Mouse (Mus musculus) testis, postnatal 10 days (tissue): ENCODE results near the gene Acad12.
A peak's percentile ranks its signal among the peaks of the same experiment; 100 is the strongest.
"Not testable (repeated sequence)": the region's sequence is repeated elsewhere in the genome, so short reads cannot be mapped to it uniquely, and the experiment has no call there.

ENCODE experiments used
- DNase-seq: peaks from one replicate; pipeline ENCODE4 v3.0.0; 2021; ENCODE audit warnings: low spot score

Gene Acad12

GRCm38 (mm10) chr5:121612036-121612435, 6.7 kb downstream of the Acad12 start:
- no peak for DNase-seq

- DNase-seq: not testable (repeated sequence)
Measured at GRCm38 (mm10) chr5:121609556-121610135, 9.1 kb downstream of the Acad12 start.

GRCm38 (mm10) chr5:121606151-121606550, 12.6 kb downstream of the Acad12 start:
- DNase-seq: peak; percentile 91

- DNase-seq: not testable (repeated sequence)
Measured at GRCm38 (mm10) chr5:121603815-121604214, 14.9 kb downstream of the Acad12 start.

GRCm38 (mm10) chr5:121601547-121602299, 17.0 kb downstream of the Acad12 start:
- peak; percentile 96 for DNase-seq

GRCm38 (mm10) chr5:121598871-121599610, 19.7 kb downstream of the Acad12 start:
- no peak for DNase-seq

- DNase-seq: no peak
Measured at GRCm38 (mm10) chr5:121597991-121598537, 20.7 kb downstream of the Acad12 start.

- no peak for DNase-seq
Measured at GRCm38 (mm10) chr5:121597332-121597731, 21.4 kb downstream of the Acad12 start.

- no peak for DNase-seq
Measured at GRCm38 (mm10) chr5:121596226-121596625, 22.5 kb downstream of the Acad12 start.

GRCm38 (mm10) chr5:121595758-121596157, 23.0 kb downstream of the Acad12 start:
- no peak for DNase-seq

GRCm38 (mm10) chr5:121594714-121595313, 23.9 kb downstream of the Acad12 start:
- DNase-seq: no peak

GRCm38 (mm10) chr5:121593451-121594401, 25.0 kb downstream of the Acad12 start, which contains the start of gene Aldh2:
Gene Aldh2, minus strand, starts transcription at chr5:121593824.
- peak; percentile 93 for DNase-seq

- DNase-seq: peak; percentile 65
Measured at GRCm38 (mm10) chr5:121592816-121593407, 25.8 kb downstream of the Acad12 start.

- no peak for DNase-seq
Measured at GRCm38 (mm10) chr5:121592064-121592815, 26.5 kb downstream of the Acad12 start.

GRCm38 (mm10) chr5:121591417-121592063, 27.2 kb downstream of the Acad12 start:
- DNase-seq: peak; percentile 79

- DNase-seq: no peak
Measured at GRCm38 (mm10) chr5:121589928-121590327, 28.8 kb downstream of the Acad12 start.

- peak; percentile 71 for DNase-seq
Measured at GRCm38 (mm10) chr5:121586400-121587039, 32.2 kb downstream of the Acad12 start.

- no peak for DNase-seq
Measured at GRCm38 (mm10) chr5:121585699-121586098, 33.0 kb downstream of the Acad12 start.

- DNase-seq: no peak
Measured at GRCm38 (mm10) chr5:121585005-121585404, 33.7 kb downstream of the Acad12 start.
